Mouse (Mus musculus): ENCODE measurements around the gene Vps29.

The Vps29 gene

DNA sequence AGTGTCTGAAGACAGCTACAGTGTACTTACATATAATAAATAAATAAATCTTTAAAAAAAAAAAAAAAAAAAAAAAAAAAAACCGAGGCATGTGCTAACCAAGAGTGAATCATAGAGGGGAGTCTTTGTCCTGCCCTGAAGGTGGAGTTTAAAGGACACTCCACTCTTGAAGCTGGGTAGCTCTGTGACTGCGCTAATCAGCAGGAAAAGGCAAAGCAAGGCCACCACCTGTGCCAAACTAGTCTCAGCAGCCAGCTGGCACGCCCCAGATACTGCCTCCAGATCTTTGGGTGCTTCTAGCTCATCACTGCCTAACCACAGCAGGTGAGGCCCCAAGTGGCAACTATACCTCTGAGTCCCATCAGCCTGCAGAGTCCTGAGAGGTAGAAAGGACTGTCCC is 19.5 kb upstream of the Vps29 start:
- in situ Hi-C loops (cut with MboI, MseI): no loop called here

DNA sequence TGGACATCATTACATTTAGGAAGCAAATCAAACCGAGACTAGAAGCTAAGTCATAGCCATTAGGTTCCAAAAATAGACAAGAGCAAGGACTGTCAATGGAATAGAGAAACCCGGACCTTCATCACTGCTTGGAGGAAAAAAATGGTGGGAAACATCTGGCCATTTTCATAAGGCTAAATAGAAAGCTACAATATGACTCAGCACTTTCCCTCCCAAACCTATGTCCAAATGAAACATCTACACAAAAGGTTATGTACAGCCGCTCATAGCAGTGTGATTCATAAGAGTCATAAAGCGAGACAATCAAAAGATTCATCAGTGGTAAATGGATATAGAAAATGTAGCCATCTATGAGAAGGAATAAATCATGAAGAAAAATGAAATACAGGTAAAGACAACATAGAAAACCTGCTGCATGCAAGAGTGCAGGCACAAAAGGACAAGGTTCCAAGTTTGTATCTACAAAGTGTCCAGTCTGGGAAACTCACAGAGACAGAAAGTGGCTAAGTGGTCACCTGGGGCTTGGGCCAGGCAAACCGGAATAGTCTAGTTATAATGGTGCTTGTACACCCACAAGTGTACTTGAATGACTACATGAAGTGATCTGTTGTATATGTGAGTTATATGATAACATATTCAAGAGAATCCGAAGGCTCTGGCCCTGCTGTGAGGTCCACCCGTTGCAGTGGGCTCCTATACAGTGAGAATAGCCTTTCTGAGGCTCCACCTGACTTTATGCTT is 17.4 kb upstream of the Vps29 start:
- in situ Hi-C loops (cut with MboI, MseI): no loop called here

DNA sequence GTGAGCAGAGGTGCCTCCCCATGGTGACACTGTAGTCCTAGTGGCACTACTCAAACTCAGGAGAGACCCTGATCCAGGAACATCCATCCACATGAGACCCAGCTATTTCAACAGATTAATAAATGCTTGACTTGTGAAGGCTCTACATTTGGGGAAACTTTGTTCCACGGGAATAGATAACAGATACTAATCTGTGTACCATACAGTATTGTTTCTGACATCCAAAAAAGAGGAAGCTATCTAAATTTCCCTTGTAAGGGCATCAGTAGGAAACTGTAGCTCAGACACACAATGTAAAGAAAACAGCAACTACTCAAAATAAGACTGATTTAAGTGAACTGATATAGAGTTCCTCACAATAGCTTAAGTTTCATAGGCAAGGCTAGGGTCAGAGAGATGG is 11.3 kb upstream of the Vps29 start:
- in situ Hi-C loops (cut with MboI, MseI): no loop called here

DNA sequence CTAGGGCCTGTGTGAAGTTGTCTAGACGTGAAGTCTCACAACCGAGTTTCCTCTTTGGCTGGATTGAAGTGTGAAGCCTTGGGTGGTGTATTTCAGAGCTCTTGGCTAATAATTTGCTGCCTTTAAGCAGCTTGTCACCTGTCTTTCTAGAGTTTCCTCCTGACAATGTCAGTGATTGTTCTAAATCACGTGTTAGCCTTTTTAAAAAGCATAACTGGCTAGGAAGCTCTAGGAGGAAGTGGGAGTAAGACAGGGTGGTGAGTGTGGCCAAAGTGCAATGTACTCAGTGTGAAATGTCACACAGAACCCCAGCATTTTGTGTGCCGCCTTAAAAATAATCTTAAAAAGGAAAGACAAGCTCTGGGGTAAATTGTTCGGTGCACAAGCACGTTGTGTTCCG is 10.4 kb upstream of the Vps29 start:
- in situ Hi-C loops (cut with MboI, MseI): no loop called here

DNA sequence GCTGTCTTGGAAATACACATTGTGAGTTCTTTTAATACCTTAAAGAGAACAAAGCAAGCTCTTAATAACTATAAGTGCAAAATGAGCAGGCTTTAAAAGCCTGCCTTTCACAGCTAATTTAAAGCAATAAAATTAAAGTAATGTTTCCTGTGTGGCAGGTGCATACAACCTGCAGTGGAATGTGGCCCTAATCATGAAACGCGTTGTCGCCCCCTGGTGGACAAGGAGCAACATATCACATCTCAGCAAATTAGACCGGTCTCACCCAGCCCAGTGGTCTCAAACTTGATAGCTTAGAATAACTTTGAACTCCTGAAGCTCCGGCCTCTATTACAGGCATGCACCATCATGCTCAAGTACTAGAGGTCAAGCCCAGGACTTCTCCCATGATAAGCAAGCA is 9.9 kb upstream of the Vps29 start:
- in situ Hi-C loops (cut with MboI, MseI): no loop called here

DNA sequence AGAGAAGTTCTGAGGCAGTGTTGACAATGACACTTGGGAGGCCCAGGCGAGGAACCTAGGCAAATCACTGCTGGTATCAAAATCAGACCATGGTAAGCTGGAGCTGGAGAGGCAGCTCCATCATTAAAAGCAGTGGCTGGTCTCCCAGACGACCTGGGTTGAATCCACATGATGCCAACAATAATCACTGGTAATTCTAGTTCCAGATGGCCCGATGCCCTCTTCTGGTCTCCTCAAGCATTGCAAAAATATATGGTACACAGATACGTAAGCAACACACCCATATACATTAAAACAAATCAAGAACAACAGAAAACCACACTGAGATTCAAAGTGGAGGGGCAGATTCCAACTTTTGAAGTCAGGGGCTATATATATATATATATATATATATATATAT is 8.4 kb upstream of the Vps29 start:
- in situ Hi-C loops (cut with MboI, MseI): no loop called here

DNA sequence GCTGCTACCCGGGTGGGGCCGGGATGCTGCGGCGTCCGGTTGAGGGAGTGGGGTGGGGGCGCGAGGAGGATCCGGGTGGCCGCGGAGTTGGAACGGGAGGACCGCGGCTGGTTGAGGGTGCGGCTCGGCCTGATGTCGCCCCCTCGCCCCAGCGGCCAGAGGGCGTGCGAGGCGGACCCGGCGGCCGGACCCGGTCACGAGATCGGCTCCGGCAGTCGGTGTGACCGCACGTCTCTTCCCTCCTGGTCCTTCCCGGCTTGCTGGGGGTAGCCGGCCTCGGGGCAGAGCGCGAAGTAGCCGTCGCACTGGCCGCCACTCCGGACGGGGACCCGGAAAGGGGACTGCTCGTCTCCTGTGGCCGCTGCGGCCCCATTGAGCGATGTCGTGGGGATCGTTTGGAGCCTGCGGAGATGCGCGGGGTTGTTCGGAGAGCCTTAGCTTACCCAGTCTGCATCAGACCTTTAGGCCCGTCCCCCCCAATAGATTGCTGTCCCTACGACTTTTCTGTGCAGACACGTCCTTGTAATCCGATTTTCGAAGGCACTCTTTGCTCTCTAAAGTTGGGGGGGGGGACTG is 411 bp downstream of the Vps29 start:
- in situ Hi-C loops (cut with MboI, MseI): loop anchor here (5.0 kb wide), 1 partner anchor 87 kb away; no protein-coding TSS in a partner anchor

DNA sequence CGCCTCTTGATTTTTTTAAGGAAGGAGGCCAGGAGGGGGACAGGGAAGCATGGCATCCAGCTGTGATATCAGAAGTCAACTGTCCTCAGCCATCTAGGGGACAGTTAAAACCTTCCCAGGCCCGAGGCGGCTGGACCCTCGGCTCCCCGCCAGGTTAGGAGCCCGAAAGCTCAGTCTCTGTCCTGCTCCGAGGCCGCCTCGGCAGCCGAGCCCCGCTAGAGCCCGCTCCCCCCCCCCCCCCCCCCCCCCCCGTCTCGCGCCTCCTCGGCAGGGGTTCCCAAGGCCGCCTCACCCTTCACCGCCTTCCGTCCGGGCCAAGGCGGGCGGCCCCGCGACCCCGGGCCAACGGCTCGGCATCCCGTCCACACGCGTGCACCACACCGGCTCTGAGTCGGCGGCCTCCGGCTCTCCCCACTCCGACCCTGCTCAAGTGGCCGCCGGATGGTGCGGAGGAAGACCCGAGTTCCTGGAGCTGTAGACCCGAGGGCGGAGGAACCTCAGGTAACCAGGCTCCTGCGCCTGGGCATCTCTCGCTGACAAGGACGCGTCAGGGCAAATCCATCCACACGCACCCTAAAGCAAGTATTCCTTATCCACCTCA is 17.5 kb downstream of the Vps29 start, which contains the start of gene Gpn3:
Gpn3 (plus strand) TSS at position 286 of the 601 bp plus-strand sequence.
- in situ Hi-C loops (cut with MboI, MseI): no loop called here

DNA sequence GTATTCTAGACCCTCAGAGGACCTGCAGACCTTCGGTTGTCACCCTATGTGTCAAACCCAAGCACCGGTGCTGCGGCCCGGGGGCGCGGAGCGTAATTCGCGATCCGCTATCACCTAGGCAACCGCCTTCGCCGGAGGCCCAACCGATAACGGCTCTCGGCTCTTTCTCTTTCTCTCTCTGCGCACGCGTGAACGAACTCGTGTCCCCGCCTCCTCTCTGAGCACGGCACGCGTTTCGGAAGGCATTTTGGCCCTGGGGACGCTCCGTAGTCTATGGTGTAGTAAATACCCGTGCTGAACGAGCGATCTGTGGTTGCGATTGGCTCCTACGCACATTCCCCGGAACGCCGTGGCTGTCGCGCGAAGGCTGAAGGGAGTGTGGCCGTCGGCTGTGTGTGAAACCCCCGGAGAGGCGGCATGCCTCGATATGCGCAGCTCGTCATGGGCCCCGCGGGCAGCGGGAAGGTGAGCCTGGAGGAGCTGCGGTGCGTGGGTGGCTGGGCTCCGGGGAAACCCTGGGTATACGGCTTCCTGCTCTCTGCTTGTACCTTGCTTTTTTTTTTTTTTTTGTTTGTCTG is 18.1 kb downstream of the Vps29 start, which contains the start of gene Fam216a:
Fam216a (minus strand) TSS at position 173 of the 578 bp plus-strand sequence.
- in situ Hi-C loops (cut with MboI, MseI): no loop called here

DNA sequence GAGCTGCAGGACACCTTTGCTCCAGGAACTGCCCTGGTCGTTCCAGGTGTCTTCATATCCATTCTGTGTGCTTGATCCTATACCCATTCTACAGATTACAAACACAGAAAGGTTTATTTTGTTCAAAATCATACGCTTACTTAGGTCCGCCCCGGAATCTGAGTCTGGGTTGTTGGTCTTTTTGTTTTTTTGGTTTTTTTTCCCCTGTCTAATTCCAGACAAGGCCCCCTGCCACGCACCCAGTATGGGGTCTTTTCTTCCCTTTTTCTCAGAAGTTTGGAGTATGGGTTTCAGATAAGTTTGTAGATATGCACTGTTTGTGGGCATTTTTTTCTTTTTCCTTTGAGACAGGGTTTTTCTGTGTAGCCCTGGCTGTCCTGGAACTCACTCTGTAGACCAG is 18.7 kb downstream of the Vps29 start:
- in situ Hi-C loops (cut with MboI, MseI): no loop called here

DNA sequence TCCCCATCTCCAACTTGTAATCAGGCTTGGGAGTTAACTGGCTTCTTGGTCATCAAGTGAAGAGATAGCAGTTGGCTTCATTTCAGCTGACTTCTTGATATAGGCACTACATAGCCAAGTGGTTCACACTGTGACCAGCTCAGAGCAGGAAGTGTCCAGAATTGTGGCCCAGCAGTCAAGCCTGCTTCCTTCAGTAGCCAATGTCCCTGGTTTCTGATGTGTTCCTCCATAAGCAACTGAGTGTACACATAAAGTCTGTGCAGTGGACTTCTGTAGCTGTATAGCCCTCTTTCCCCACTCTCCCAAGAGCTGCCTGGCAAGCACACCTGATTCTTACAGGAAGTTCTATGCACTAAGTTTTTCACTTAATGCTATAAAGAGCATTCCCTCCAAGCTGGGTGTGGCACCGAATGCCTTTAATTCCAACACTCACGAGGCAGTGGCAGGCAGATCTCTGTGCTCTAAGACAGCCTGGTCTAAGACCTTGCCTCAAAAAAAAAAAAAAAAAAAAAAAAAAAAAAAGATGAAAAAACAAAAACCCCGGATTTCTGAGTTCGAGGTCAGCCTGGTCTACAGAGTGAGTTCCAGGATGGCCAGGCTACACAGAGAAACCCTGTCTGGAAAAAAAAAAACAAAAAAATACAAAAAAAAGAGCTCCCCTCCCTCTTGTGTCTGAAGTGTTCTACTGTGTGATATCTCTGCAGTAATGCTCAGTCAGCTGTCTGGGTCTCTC is 23.1 kb downstream of the Vps29 start:
- in situ Hi-C loops (cut with MboI, MseI): no loop called here

DNA sequence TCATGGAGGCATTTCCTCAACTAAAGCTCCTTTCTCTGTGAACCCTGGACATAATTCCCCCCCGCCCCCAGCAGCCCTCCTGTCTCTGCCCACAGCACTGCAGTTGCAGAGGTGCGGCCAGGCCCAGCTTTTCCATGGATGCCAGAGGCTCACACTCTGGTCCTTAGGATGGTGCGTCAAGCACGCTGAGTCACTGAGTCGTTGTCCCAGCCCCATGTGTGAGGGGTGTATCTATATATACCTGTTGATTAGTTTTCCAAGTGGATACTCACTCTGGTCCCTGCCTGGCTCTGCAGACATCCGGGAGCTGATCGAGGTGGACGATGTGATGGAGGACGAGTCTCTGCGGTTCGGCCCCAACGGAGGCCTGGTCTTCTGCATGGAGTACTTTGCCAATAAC is 24.0 kb downstream of the Vps29 start:
- in situ Hi-C loops (cut with MboI, MseI): no loop called here

DNA sequence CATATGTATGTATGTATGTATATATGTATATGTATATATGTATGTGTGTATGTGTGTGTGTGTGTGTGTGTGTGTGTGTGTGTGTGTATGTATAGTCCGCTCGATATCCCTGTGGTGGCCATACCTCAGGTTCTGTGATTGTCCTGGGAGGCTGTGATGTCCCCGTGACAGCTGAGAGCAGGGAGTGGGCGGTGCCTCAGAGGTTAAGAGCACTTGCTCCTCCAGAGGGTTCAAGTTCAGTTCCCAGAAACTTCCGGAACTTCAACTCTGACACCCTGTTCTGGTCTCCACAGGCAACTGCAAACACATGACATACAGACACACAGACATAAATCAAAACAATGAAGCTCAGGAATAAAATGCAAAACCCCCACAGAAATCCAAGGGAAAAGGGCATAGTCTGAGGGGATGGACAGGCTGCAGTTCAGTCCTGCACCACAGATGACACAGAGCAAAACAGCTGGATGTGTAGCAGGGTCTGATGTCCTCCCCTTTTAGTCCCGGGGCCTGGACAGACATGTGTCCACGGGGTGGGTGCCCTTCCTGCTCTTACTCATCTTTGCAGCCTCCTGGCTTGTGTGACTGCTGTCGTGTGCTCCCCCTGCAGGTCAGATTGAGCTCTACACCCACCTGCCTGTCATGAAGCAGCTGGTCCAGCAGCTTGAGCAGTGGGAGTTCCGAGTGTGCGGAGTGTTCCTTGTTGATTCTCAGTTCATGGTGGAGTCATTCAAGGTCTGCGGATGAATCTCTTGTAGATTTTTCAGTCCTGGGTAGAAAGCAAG is 25.4 kb downstream of the Vps29 start:
- in situ Hi-C loops (cut with MboI, MseI): no loop called here

DNA sequence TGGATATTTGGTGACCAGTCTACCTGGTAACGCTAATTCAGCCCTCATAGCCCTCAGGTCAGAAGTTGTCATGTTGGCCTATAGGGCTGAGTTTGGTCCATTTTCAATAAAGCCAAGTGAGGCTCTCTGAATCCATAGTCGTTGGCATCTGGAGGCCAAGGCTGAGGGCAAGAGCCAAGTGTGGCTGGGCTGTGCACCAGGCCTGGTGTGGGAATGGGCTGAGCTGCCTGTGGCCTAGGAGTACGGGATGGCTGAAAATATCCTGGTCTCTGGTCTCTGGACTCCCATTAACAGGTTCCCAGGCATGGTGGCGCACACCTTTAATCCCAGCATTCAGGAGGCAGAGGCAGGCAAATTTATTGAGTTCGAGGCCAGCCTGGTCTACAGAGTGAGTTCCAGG is 35.8 kb downstream of the Vps29 start:
- in situ Hi-C loops (cut with MboI, MseI): no loop called here

DNA sequence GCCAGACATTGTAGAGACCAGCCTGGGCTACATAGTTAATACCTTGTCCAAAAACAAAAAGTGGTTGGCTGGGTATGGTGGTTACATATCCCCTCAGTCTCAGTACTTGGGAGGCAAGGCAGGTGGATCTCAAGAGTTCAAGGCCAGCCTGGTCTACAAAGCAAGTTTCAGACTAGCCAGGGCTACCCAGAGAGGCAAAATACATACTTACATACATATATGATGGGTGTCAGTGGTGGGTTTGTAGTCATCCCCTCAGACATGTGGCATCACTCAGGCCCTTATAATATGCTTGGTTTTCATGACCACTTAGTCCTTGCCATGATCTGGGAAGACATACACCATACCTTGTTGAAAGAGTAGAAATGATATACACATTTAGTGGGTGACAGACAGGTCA is 36.5 kb downstream of the Vps29 start:
- in situ Hi-C loops (cut with MboI, MseI): no loop called here

DNA sequence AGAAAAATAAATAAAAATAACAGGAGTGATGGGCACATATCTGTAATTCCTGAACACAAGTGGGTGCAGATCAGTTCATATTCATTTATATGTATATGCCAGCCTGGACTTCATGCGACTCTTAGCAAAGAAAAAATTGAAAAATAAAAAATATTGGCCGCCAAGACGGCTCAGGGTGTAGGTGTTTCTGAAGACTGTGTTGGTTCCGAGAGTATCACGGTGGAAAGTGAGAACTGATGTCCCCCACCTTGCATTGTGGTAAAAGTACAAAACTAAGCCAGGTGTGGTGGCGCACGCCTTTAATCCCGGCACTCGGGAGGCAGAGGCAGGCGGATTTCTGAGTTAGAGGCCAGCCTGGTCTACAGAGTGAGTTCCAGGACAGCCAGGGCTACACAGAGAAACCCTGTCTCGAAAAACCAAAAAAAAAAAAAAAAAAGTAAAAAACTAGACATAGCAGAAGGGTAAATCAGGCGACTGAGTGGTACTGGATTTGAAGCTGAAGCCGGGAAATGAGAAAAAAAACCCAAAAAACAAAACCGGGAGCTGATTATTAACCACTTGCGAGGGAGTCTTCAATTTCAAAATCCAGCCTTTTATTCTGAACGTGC is 37.1 kb downstream of the Vps29 start:
- in situ Hi-C loops (cut with MboI, MseI): no loop called here

DNA sequence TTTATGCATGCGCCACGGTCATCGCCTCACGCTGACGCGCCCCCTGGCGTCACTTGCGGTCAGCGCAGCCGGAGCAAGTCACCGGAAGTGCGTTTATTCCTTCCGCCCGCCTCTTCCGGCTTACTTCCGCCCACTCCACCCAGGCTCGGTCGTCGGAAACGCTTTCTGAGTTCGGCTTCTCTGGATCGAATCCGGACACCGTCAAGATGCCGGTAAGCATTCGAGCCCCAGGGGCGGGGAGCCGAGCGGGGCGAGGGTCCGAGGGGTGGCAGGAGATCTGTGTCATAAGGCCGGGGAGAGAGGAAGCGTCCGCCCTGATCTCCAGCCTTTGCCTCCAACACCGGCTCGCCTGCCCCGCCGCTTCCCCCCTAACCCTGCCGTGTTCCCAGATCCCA is 37.6 kb downstream of the Vps29 start, which contains the start of gene Arpc3:
Arpc3 (plus strand) TSS at position 93 of the 395 bp plus-strand sequence.
- in situ Hi-C loops (cut with MboI, MseI): no loop called here

DNA sequence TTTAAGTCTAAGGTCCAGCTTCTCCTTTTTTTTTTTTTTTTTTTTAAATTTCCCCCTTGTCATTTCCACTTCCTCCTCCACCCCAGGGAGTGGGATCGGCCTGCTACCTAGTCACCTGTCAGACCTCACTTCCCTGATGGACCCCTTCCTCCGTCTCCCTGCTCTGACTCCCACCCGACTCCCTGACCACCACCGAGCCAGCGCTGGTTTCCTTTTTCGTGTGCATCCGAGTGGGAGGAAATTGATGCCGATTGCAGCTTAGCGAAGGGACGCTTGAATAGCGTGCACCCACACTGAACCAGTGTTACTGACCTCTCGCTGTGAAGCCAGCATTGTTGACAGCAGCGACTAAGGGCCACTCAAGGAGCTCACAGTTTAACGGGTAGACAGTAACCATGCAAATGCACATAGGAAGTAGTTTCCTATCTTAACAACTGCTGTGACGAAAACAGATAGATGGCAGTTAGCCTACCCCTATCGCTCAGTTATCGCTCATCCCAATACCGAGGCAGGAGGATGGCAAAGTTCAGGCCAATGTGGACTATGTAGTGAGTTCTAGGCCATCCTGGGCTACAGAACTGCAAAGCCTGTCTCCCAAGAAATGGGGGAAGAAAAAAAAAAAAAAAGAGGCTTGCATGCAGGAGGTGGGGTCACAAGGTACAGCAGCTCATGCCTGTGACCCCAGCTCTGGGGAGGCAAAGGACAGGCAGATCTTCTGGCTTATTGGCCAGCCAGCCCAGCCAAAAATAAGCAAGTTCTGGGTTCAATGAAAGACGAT is 38.2 kb downstream of the Vps29 start:
- in situ Hi-C loops (cut with MboI, MseI): no loop called here

DNA sequence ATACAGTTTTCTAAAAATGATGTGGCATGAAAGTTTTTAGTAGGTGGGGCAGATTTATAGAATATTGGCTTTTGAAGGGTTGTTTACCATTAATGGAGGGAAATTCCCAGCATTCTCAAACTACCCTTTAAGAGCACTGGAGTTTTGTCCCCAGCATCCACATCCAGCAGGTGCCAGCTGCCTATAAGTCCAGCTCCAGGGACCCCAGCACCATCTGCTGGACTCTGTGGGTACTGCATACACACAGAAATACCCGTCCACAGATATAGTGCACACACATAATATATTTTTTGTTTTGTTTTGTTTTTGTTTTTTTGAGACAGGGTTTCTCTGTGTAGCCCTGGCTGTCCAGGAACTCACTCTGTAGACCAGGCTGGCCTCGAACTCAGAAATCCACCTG is 39.7 kb downstream of the Vps29 start:
- in situ Hi-C loops (cut with MboI, MseI): no loop called here

DNA sequence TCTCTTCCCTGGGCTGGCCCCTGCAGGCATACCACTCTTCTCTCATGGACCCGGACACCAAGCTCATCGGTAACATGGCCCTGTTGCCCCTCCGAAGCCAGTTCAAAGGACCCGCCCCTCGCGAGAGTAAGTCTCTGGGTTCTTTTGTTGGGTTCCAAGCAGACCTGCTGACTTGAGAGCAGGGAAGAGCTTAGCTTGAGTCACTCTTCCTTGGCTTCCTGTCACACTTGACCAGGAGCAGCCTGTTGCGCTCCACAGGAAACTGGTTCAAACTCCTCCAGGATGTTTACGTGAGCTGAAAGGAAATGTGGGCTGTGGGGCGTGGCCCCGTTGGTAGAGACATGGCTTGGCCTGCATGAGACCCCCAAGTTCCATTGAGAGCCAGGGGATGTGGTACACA is 42.6 kb downstream of the Vps29 start:
- in situ Hi-C loops (cut with MboI, MseI): no loop called here

Measured in T-helper 2 cell (primary cell).